Mouse (Mus musculus) lung, adult 2 months (tissue): ENCODE measurements at regions not wholly inside any gene's neighbourhood (a gene's known extent, or its start where the extent isn't known, plus 50 kb on each side); places are given as distances from the start of the nearest gene placed in this dataset.

Experiments
- CTCF ChIP-seq: fragments of 200-500 bp; IDR thresholded peaks from 2 replicates; pipeline ENCODE4 v1.5.1; 2011; ENCODE audit warnings: mild to moderate bottlenecking, low read length, control low read depth; ENCODE audit not compliant: insufficient read depth
- POLR2A ChIP-seq: fragments of 200-500 bp; IDR thresholded peaks from 2 replicates; pipeline ENCODE4 v1.6.1; 2011; ENCODE audit warnings: low read depth, mild to moderate bottlenecking, control low read depth, low read length, borderline replicate concordance; ENCODE audit errors: extremely low read depth

DNA sequence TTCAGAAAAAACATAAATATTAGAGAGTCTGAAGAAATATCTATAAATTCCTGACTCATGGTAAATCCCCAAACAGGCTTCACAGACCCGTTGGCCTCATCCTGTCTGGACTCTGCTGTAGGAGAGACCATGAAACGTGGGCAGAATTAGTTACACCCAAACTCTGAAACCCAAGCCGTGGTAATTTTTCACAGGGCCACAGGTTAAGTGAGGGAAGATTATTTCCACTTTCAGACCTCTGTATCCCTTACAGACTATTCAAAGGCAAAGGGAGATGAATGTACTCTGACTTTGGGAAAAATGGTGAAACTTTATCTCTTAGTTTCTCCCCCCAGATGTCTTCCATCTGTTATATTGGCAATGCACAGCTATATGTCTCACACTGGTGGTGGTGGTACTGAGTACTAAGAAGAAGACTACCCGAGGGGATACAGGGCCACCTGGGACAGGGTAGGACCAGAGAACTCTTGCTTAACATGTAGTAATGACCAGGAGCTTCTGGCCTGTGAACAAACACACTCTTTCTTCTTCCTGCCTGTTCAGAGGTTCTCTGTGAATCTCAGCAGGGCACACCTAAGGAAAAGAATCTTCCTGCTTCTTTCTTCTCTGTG lies 388.8 kb upstream of the Actbl2 start:
- TF ChIP-seq CTCF, result no peak
- TF ChIP-seq POLR2A, result no peak
